Mouse (Mus musculus): ENCODE data around the gene Nav2. TPM values are rescaled to one million over a fixed set of nuclear protein-coding genes. Genes with fewer than 3 reads are reported as not detected.

Gene Nav2
- polyA plus RNA-seq, 1 experiment from 2014 or later: 22.2 TPM

GRCm38 (mm10) chr7:49380940-49381339 lies 472.4 kb downstream of the Nav2 start:
- WGBS: 89% methylated on average over 9 of the region's 9 CpGs
- Histone ChIP-seq H3K4me1 (replicated peaks) (peaks cover 4% of the 10 kb centered on the region), H3K36me3 (no peaks in the 10 kb centered on the region), H3K4me2 (replicated peaks) (no peak overlapping the region), H3K27ac (no peak overlapping the region), H3K4me3 (replicated peaks) (no peak overlapping the region), H3K9me3 (no peaks in the 10 kb centered on the region), H3K9ac (replicated peaks) (no peak overlapping the region), H3K27me3 (no peaks in the 10 kb centered on the region)
- no peak for ATAC-seq

GRCm38 (mm10) chr7:49382884-49383283 lies 474.4 kb downstream of the Nav2 start:
- no peak overlapping the region for H3K4me3 ChIP-seq (replicated peaks)
- no peak overlapping the region for H3K4me2 ChIP-seq (replicated peaks)
- H3K9ac ChIP-seq (replicated peaks): no peak overlapping the region
- ATAC-seq: no peak
- H3K36me3 ChIP-seq: no peaks in the 10 kb centered on the region
- no peak overlapping the region for H3K27ac ChIP-seq
- 76% methylated on average over 10 of the region's 10 CpGs for WGBS
- H3K27me3 ChIP-seq: no peaks in the 10 kb centered on the region
- peaks cover 10% of the 10 kb centered on the region; the same call in 1 of the 2 replicates for H3K4me1 ChIP-seq (replicated peaks)
- H3K9me3 ChIP-seq: no peaks in the 10 kb centered on the region

- Histone ChIP-seq H3K27ac (no peak overlapping the region), H3K27me3 (no peaks in the 10 kb centered on the region), H3K9me3 (no peaks in the 10 kb centered on the region), H3K4me2 (replicated peaks) (no peak overlapping the region), H3K4me1 (replicated peaks) (peaks cover 42% of the 10 kb centered on the region), H3K4me3 (replicated peaks) (no peak overlapping the region), H3K36me3 (no peaks in the 10 kb centered on the region), H3K9ac (replicated peaks) (no peak overlapping the region)
- no peak for ATAC-seq
- WGBS: 79% methylated on average over 2 of the region's 2 CpGs
Measured at GRCm38 (mm10) chr7:49388137-49388536, 479.6 kb downstream of the Nav2 start.

- WGBS: 75% methylated on average over 3 of the region's 3 CpGs
- ATAC-seq: no peak
Measured at GRCm38 (mm10) chr7:49390312-49390711, 481.8 kb downstream of the Nav2 start.

GRCm38 (mm10) chr7:49390829-49391228 lies 482.3 kb downstream of the Nav2 start:
- no peak overlapping the region for H3K4me3 ChIP-seq (replicated peaks)
- no peak overlapping the region for H3K9ac ChIP-seq (replicated peaks)
- ATAC-seq: no peak
- 70% methylated on average over 9 of the region's 9 CpGs for WGBS
- H3K27ac ChIP-seq: no peak overlapping the region
- H3K4me2 ChIP-seq (replicated peaks): no peak overlapping the region
- H3K27me3 ChIP-seq: no peaks in the 10 kb centered on the region
- no peaks in the 10 kb centered on the region for H3K9me3 ChIP-seq
- peaks cover 50% of the 10 kb centered on the region for H3K4me1 ChIP-seq (replicated peaks)
- H3K36me3 ChIP-seq: no peaks in the 10 kb centered on the region

More at GRCm38 (mm10) chr7:49390312-49390711, 481.8 kb downstream of the Nav2 start:
- Histone ChIP-seq H3K4me1 (replicated peaks) (peaks cover 50% of the 10 kb centered on the region), H3K9me3 (no peaks in the 10 kb centered on the region), H3K27ac (no peak overlapping the region), H3K9ac (replicated peaks) (no peak overlapping the region), H3K27me3 (no peaks in the 10 kb centered on the region), H3K36me3 (no peaks in the 10 kb centered on the region), H3K4me2 (replicated peaks) (no peak overlapping the region), H3K4me3 (replicated peaks) (no peak overlapping the region)

- Histone ChIP-seq H3K4me1 (replicated peaks) (peaks cover 60% of the 10 kb centered on the region), H3K9ac (replicated peaks) (no peak overlapping the region), H3K4me2 (replicated peaks) (no peak overlapping the region), H3K4me3 (replicated peaks) (no peak overlapping the region), H3K9me3 (no peaks in the 10 kb centered on the region), H3K27ac (peak overlapping the region; percentile 44), H3K27me3 (no peaks in the 10 kb centered on the region), H3K36me3 (no peaks in the 10 kb centered on the region)
- 45% methylated on average over 3 of the region's 3 CpGs for WGBS
- ATAC-seq: peak; percentile 57; the same call in 1 of the 2 replicates
Measured at GRCm38 (mm10) chr7:49392180-49392579, 483.7 kb downstream of the Nav2 start.

GRCm38 (mm10) chr7:49392834-49393233 lies 484.3 kb downstream of the Nav2 start:
- Histone ChIP-seq H3K27ac (peak overlapping the region; percentile 44), H3K4me3 (replicated peaks) (no peak overlapping the region), H3K36me3 (no peaks in the 10 kb centered on the region), H3K9ac (replicated peaks) (no peak overlapping the region), H3K4me2 (replicated peaks) (no peak overlapping the region), H3K4me1 (replicated peaks) (peaks cover 60% of the 10 kb centered on the region), H3K9me3 (no peaks in the 10 kb centered on the region), H3K27me3 (no peaks in the 10 kb centered on the region)
- WGBS: 75% methylated on average over 3 of the region's 3 CpGs
- ATAC-seq: no peak

GRCm38 (mm10) chr7:49393857-49394256 lies 485.3 kb downstream of the Nav2 start:
- Histone ChIP-seq H3K4me2 (replicated peaks) (no peak overlapping the region), H3K4me3 (replicated peaks) (no peak overlapping the region), H3K9ac (replicated peaks) (no peak overlapping the region), H3K4me1 (replicated peaks) (peaks cover 58% of the 10 kb centered on the region), H3K27ac (no peak overlapping the region), H3K27me3 (no peaks in the 10 kb centered on the region), H3K36me3 (no peaks in the 10 kb centered on the region), H3K9me3 (no peaks in the 10 kb centered on the region)
- WGBS: 91% methylated on average over 7 of the region's 7 CpGs
- ATAC-seq: no peak

GRCm38 (mm10) chr7:49396202-49396601 lies 487.7 kb downstream of the Nav2 start:
- Histone ChIP-seq H3K9me3 (no peaks in the 10 kb centered on the region), H3K27ac (no peak overlapping the region), H3K4me3 (replicated peaks) (no peak overlapping the region), H3K4me1 (replicated peaks) (peaks cover 49% of the 10 kb centered on the region), H3K27me3 (no peaks in the 10 kb centered on the region), H3K4me2 (replicated peaks) (no peak overlapping the region), H3K36me3 (no peaks in the 10 kb centered on the region), H3K9ac (replicated peaks) (no peak overlapping the region)
- ATAC-seq: no peak
- WGBS: 62% methylated on average over 1 of the region's 1 CpGs

- H3K9ac ChIP-seq (replicated peaks): no peak overlapping the region
- no peaks in the 10 kb centered on the region for H3K9me3 ChIP-seq
- no peak overlapping the region for H3K4me2 ChIP-seq (replicated peaks)
- no peaks in the 10 kb centered on the region for H3K36me3 ChIP-seq
- no peak for ATAC-seq
- H3K27me3 ChIP-seq: no peaks in the 10 kb centered on the region
- no peak overlapping the region for H3K4me3 ChIP-seq (replicated peaks)
- H3K27ac ChIP-seq: no peak overlapping the region
- 73% methylated on average over 17 of the region's 17 CpGs for WGBS
- peaks cover 38% of the 10 kb centered on the region for H3K4me1 ChIP-seq (replicated peaks)
Measured at GRCm38 (mm10) chr7:49397441-49398003, 489.0 kb downstream of the Nav2 start.

- H3K36me3 ChIP-seq: no peaks in the 10 kb centered on the region
- H3K9me3 ChIP-seq: no peaks in the 10 kb centered on the region
- H3K27me3 ChIP-seq: no peaks in the 10 kb centered on the region
- 88% methylated on average over 7 of the region's 7 CpGs for WGBS
- peaks cover 33% of the 10 kb centered on the region for H3K4me1 ChIP-seq (replicated peaks)
- no peak for ATAC-seq
- H3K4me3 ChIP-seq (replicated peaks): no peak overlapping the region
- no peak overlapping the region for H3K27ac ChIP-seq
- no peak overlapping the region for H3K4me2 ChIP-seq (replicated peaks)
- H3K9ac ChIP-seq (replicated peaks): no peak overlapping the region
Measured at GRCm38 (mm10) chr7:49398020-49398516, 489.6 kb downstream of the Nav2 start.

- Histone ChIP-seq H3K4me1 (replicated peaks) (peaks cover 24% of the 10 kb centered on the region), H3K27me3 (no peaks in the 10 kb centered on the region), H3K4me3 (replicated peaks) (no peak overlapping the region), H3K27ac (no peak overlapping the region), H3K9me3 (no peaks in the 10 kb centered on the region), H3K9ac (replicated peaks) (no peak overlapping the region), H3K36me3 (no peaks in the 10 kb centered on the region), H3K4me2 (replicated peaks) (no peak overlapping the region)
- peak; percentile 51; the same call in 1 of the 2 replicates for ATAC-seq
- 44% methylated on average over 2 of the region's 2 CpGs for WGBS
Measured at GRCm38 (mm10) chr7:49399314-49399713, 490.8 kb downstream of the Nav2 start.

GRCm38 (mm10) chr7:49400463-49400862 lies 491.9 kb downstream of the Nav2 start:
- Histone ChIP-seq H3K27ac (no peak overlapping the region), H3K4me2 (replicated peaks) (no peak overlapping the region), H3K36me3 (no peaks in the 10 kb centered on the region), H3K4me1 (replicated peaks) (peaks cover 24% of the 10 kb centered on the region), H3K27me3 (no peaks in the 10 kb centered on the region), H3K9ac (replicated peaks) (no peak overlapping the region), H3K9me3 (no peaks in the 10 kb centered on the region), H3K4me3 (replicated peaks) (no peak overlapping the region)
- WGBS: 95% methylated on average over 19 of the region's 19 CpGs
- ATAC-seq: 0 out of 2 replicates have a peak, but pooled peaks have one; percentile 56

Measured in midbrain, embryonic 13.5 days (tissue).